Mouse (Mus musculus): ENCODE measurements around the gene Ttll12. TPM values are rescaled to one million over a fixed set of nuclear protein-coding genes. Genes with fewer than 3 reads are reported as not detected.
A peak's percentile ranks its signal among the peaks of the same experiment; 100 is the strongest.

Ttll12 gene
- 47.2 and 53.2 TPM in 2 replicates for polyA plus RNA-seq (2015; fragmentation: Nextera tagmentation; extraction: Ambion mirVana)

DNA sequence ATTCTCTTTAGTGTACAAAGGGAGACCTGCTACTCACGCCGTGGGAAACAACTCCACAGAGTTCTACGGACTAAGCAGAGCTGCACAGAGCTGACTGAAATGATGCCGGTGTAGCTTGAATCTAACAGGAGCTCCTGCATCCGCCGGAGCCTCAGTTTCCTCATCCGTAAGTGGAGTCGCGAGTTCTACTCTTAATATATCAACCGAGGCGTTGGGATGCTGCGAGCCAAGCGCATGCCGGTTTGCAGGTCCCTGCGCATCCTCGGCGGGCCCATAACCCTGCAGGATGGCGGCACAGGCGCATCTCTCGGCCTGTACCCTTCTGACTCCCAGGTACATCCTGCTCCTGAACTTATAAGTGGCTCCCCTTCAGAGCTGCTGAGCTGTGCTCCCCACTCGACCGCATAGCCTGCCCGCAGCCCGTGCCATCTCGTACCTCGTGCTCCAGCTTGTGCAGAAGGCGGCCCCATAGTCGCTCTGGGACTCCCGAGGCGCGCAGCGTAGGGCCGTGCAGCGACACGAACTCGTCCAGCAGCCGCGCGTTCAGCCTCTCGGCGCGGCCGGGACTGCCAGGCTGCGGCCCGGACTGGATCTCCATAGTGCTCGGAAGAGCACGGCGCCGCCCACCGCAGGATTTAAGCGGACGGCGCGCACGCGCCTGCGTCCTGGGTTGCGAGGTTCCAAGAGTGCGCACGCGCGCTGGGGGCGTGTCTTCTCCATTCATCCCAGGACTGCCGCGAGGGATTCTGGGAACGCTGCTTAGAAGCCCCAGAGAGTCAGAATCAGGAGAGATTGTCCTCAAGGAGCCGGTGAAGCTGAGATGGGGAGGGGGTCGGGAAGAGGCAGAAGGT is at the start of gene Ttll12:
Gene Ttll12, minus strand, starts transcription at position 645 of the 851 bp plus-strand sequence.
- DNase-seq, result peak; percentile 91
- H3K36me3 ChIP-seq, result peaks cover 17% of the 10 kb centered on the region
- under 1% methylated on average over 68 of the region's 68 CpGs for WGBS (ENCODE audit: insufficient replicate concordance)

GRCm38 (mm10) chr15:83642518-83642917 is 47.6 kb upstream of the Ttll12 start:
- Histone ChIP-seq H3K36me3 (no peaks in the 10 kb centered on the region), H3K9ac (no peak overlapping the region), H3K9me3 (replicated peaks) (no peaks in the 10 kb centered on the region), H3K4me2 (no peak overlapping the region), H3K27ac (no peak overlapping the region), H3K4me3 (replicated peaks) (no peak overlapping the region), H3K27me3 (no peaks in the 10 kb centered on the region), H3K4me1 (replicated peaks) (no peaks in the 10 kb centered on the region)
- ATAC-seq (ENCODE audit: low read depth) (no peak), DNase-seq (no peak)
- 71% methylated on average over 6 of the region's 6 CpGs for WGBS (ENCODE audit: insufficient replicate concordance)

More for the DNA sequence above, at the start of gene Ttll12:
- H3K9me3 ChIP-seq (replicated peaks), result no peaks in the 10 kb centered on the region
- peak within 1 kb of the TSS; percentile 100 for H3K27ac ChIP-seq
- H3K4me2 ChIP-seq, result peak within 1 kb of the TSS; percentile 98
- no peaks in the 10 kb centered on the region for H3K27me3 ChIP-seq
- peak within 1 kb of the TSS; percentile 94 for H3K9ac ChIP-seq
- peak within 1 kb of the TSS; percentile 81 for H3K4me3 ChIP-seq (replicated peaks)
- H3K4me1 ChIP-seq (replicated peaks), result peaks cover 68% of the 10 kb centered on the region
- ATAC-seq (ENCODE audit: low read depth), result peak; percentile 73

DNA sequence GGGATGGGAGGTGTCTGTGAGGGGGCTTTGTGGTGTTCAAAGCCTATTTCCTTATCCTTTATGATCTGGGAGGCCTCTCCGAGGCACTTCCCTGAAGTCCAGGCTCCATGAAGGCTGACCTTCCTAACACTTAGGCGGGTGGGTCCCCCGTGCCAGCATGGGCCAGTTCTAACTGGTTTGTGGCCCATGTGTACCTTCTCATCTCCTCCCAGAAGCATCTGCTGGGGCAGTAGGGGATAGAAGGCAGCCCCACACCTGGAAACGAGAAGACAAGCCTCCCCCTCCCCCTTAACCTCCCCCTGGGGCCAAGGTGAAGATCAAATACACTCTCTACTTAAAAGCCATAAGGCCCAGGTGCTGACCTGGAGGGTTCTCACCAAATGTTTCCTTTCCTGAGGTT is 45.3 kb upstream of the Ttll12 start:
- Histone ChIP-seq H3K4me2 (no peak overlapping the region), H3K9ac (no peak overlapping the region), H3K9me3 (replicated peaks) (no peaks in the 10 kb centered on the region), H3K27me3 (no peaks in the 10 kb centered on the region), H3K27ac (no peak overlapping the region), H3K4me3 (replicated peaks) (no peak overlapping the region), H3K4me1 (replicated peaks) (no peaks in the 10 kb centered on the region), H3K36me3 (no peaks in the 10 kb centered on the region)
- no peak for DNase-seq
- WGBS (ENCODE audit: insufficient replicate concordance), result 20% methylated on average over 4 of the region's 4 CpGs
- ATAC-seq (ENCODE audit: low read depth), result no peak

DNA sequence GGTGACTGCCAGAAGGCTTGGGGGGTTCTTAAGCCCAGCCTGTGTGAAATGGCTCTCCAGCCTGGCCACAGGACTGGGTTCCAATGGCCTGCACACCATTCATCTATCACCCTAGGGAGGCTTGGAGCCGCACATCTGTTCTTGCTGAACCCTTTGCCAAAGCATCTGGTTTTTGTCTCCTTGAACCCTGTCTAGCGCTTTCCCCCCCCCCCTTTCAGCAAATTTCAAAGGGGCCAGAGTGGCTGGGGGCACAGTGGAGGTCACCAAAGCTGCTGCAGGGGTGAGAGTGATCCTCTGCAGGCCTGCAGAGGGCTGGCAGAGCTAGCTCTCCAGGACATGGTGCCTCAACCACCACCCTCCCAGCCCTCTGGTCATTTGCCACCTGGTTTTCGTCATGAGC is 44.2 kb upstream of the Ttll12 start:
- Histone ChIP-seq H3K27me3 (no peaks in the 10 kb centered on the region), H3K27ac (no peak overlapping the region), H3K36me3 (no peaks in the 10 kb centered on the region), H3K4me2 (no peak overlapping the region), H3K9ac (no peak overlapping the region), H3K4me3 (replicated peaks) (no peak overlapping the region), H3K4me1 (replicated peaks) (no peaks in the 10 kb centered on the region), H3K9me3 (replicated peaks) (no peaks in the 10 kb centered on the region)
- 51% methylated on average over 3 of the region's 3 CpGs for WGBS (ENCODE audit: insufficient replicate concordance)
- no peak for DNase-seq
- no peak for ATAC-seq (ENCODE audit: low read depth)

DNA sequence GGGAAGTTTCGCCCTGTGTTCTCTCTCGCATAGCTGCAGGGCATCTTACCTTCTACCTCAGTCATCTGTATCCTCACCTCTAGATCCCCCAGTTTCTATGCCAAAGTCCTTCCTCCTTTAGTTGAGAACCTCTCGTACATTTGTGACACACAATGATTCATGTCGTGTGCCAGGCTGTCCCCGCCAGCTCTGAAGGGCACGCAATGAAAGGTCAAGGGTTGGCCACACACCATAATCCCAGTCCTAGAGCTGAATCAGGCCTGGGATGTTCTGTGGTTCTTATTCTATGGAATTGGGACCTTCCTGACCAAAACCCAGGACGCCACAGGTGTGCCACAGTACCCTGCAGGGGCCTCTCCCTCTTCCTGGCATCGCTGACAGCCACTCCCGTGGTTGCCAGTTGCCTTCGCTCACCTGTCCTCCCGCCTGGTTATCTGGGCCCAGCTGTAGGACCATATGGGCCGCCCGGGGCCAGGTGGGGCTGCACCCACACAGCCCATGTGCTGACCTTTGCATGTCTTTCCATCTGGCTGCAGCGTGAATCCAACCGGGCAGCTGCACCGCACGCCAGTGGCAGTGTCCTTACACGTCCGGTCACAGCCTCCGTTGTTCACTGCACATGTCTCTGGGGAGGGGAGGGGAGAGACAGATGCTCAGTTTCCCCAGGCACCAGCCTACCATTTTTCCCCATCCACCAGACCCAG is 43.4 kb upstream of the Ttll12 start:
- Histone ChIP-seq H3K27ac (no peak overlapping the region), H3K9ac (no peak overlapping the region), H3K27me3 (no peaks in the 10 kb centered on the region), H3K4me2 (no peak overlapping the region), H3K4me3 (replicated peaks) (no peak overlapping the region), H3K9me3 (replicated peaks) (no peaks in the 10 kb centered on the region), H3K36me3 (no peaks in the 10 kb centered on the region), H3K4me1 (replicated peaks) (no peaks in the 10 kb centered on the region)
- no peak for ATAC-seq (ENCODE audit: low read depth)
- 76% methylated on average over 20 of the region's 20 CpGs for WGBS (ENCODE audit: insufficient replicate concordance)
- DNase-seq, result no peak

DNA sequence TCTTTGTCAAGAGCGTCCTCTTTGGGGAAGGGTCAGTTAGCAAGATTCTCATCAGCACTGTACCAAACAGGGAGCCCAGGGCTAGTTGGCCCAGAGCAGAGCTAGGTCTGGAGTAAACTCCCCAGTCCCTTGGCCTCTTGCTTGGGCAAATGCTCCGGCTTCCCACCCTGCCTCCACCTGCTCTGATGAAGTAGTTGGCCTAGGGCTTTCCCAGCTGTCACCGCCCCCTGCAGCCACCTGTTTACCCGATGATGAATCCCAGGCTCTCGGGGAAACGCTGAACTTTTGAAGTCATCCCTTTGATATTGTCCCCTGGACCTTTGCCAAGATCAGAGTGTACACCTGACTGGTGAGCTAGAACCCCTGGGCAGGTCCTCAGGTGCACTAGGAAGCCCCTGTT is 41.8 kb upstream of the Ttll12 start:
- Histone ChIP-seq H3K27ac (no peak overlapping the region), H3K27me3 (no peaks in the 10 kb centered on the region), H3K4me2 (no peak overlapping the region), H3K9me3 (replicated peaks) (no peaks in the 10 kb centered on the region), H3K4me3 (replicated peaks) (no peak overlapping the region), H3K9ac (no peak overlapping the region), H3K4me1 (replicated peaks) (no peaks in the 10 kb centered on the region), H3K36me3 (no peaks in the 10 kb centered on the region)
- no peak for ATAC-seq (ENCODE audit: low read depth)
- DNase-seq, result no peak
- 43% methylated on average over 6 of the region's 6 CpGs for WGBS (ENCODE audit: insufficient replicate concordance)

GRCm38 (mm10) chr15:83635251-83635650 is 40.3 kb upstream of the Ttll12 start:
- Histone ChIP-seq H3K4me1 (replicated peaks) (no peaks in the 10 kb centered on the region), H3K9me3 (replicated peaks) (no peaks in the 10 kb centered on the region), H3K27me3 (no peaks in the 10 kb centered on the region), H3K9ac (no peak overlapping the region), H3K27ac (no peak overlapping the region), H3K36me3 (no peaks in the 10 kb centered on the region), H3K4me3 (replicated peaks) (no peak overlapping the region), H3K4me2 (no peak overlapping the region)
- WGBS (ENCODE audit: insufficient replicate concordance), result 15% methylated on average over 3 of the region's 3 CpGs
- DNase-seq, result no peak
- no peak for ATAC-seq (ENCODE audit: low read depth)

- Histone ChIP-seq H3K4me1 (replicated peaks) (no peaks in the 10 kb centered on the region), H3K4me3 (replicated peaks) (no peak overlapping the region), H3K9ac (no peak overlapping the region), H3K36me3 (no peaks in the 10 kb centered on the region), H3K4me2 (no peak overlapping the region), H3K9me3 (replicated peaks) (no peaks in the 10 kb centered on the region), H3K27me3 (no peaks in the 10 kb centered on the region), H3K27ac (no peak overlapping the region)
- DNase-seq, result no peak
- 8% methylated on average over 1 of the region's 1 CpGs for WGBS (ENCODE audit: insufficient replicate concordance)
- no peak for ATAC-seq (ENCODE audit: low read depth)
Observed at GRCm38 (mm10) chr15:83634076-83634475, 39.1 kb upstream of the Ttll12 start.

DNA sequence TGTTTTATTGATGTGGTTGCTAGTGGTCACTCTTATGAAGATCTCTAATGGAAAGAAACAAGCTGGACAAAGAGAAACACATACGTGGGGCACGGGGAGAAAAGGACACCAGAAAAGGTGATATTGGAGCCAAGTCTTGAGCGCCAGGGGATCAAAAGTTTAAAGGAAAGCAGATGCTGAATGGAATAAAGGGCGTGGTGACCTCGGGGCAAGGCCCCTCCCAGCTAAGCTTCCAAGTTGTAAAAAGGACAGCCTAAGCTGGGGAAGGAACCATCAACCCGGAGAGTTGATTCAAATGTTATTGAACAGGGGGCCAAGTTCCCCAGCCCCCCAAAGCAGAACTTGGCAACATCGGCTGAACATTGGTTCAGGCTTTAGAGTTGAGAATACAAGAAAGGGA is 36.1 kb upstream of the Ttll12 start:
- Histone ChIP-seq H3K9ac (no peak overlapping the region), H3K4me3 (replicated peaks) (no peak overlapping the region), H3K9me3 (replicated peaks) (no peaks in the 10 kb centered on the region), H3K4me1 (replicated peaks) (no peaks in the 10 kb centered on the region), H3K27me3 (no peaks in the 10 kb centered on the region), H3K36me3 (no peaks in the 10 kb centered on the region), H3K27ac (no peak overlapping the region), H3K4me2 (no peak overlapping the region)
- DNase-seq (no peak), ATAC-seq (ENCODE audit: low read depth) (no peak)
- 63% methylated on average over 7 of the region's 7 CpGs for WGBS (ENCODE audit: insufficient replicate concordance)

GRCm38 (mm10) chr15:83629716-83630115 is 34.8 kb upstream of the Ttll12 start:
- Histone ChIP-seq H3K4me1 (replicated peaks) (no peaks in the 10 kb centered on the region), H3K36me3 (no peaks in the 10 kb centered on the region), H3K27me3 (no peaks in the 10 kb centered on the region), H3K4me2 (no peak overlapping the region), H3K27ac (no peak overlapping the region), H3K9ac (no peak overlapping the region), H3K4me3 (replicated peaks) (no peak overlapping the region), H3K9me3 (replicated peaks) (no peaks in the 10 kb centered on the region)
- ATAC-seq (ENCODE audit: low read depth) (no peak), DNase-seq (no peak)
- WGBS (ENCODE audit: insufficient replicate concordance), result 63% methylated on average over 3 of the region's 3 CpGs

DNA sequence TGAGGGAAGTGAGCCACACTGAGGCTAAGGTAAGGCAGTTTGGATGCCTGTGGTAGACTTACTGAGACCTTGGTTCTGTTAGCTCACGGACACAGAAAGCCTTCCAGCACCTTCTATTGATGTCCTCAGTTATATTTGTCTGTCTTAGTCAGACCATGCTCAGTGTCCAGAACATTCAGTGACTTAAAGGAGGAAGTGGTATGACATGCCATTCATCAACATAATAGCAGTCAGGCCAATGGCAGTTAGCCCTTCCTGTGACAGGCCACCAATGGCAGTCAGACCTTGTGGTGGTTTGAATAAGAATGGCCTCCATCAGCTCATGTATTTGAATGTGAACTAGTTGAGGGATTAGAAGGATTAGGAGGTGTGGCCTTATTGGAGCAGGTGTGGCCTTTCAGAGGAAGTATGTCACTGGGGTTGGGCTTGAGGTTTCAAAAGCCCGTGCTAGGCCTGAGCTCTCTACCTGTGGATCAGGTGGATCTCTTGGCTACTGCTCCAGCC is 31.2 kb upstream of the Ttll12 start:
- no peaks in the 10 kb centered on the region for H3K27me3 ChIP-seq
- no peak overlapping the region for H3K27ac ChIP-seq
- DNase-seq (no peak), ATAC-seq (ENCODE audit: low read depth) (no peak)
- H3K4me3 ChIP-seq (replicated peaks), result no peak overlapping the region
- WGBS (ENCODE audit: insufficient replicate concordance), result 67% methylated on average over 2 of the region's 2 CpGs
- H3K36me3 ChIP-seq, result no peaks in the 10 kb centered on the region
- H3K9me3 ChIP-seq (replicated peaks), result no peaks in the 10 kb centered on the region
- H3K4me1 ChIP-seq (replicated peaks), result no peaks in the 10 kb centered on the region
- H3K9ac ChIP-seq, result no peak overlapping the region
- H3K4me2 ChIP-seq, result no peak overlapping the region
